Mouse (Mus musculus): ENCODE results near the gene Lsamp. TPM values are rescaled to one million over a fixed set of nuclear protein-coding genes. Genes with fewer than 3 reads are reported as not detected.

Gene Lsamp
- polyA plus RNA-seq, 1 experiment from 2014 or later = 11.8 TPM

GRCm38 (mm10) chr16:41365138-41365537 is 1381.0 kb downstream of the Lsamp start:
- Histone ChIP-seq H3K36me3 (no peaks in the 10 kb centered on the region), H3K4me1 (no peaks in the 10 kb centered on the region), H3K27ac (no peak overlapping the region), H3K27me3 (no peaks in the 10 kb centered on the region), H3K4me3 (no peak overlapping the region), H3K9me3 (no peaks in the 10 kb centered on the region), H3K9ac (no peak overlapping the region), H3K4me2 (no peak overlapping the region)
- no peak for ATAC-seq (ENCODE audit: insufficient number of reproducible peaks, insufficient read depth, low FRiP score, low TSS enrichment, low read depth)
- WGBS = 65% methylated on average over 2 of the region's 2 CpGs

- Histone ChIP-seq H3K27me3 (no peaks in the 10 kb centered on the region), H3K36me3 (no peaks in the 10 kb centered on the region), H3K4me1 (no peaks in the 10 kb centered on the region), H3K4me2 (no peak overlapping the region), H3K27ac (no peak overlapping the region), H3K4me3 (no peak overlapping the region), H3K9me3 (no peaks in the 10 kb centered on the region), H3K9ac (no peak overlapping the region)
- whole genome bisulfite sequencing = 69% methylated on average over 3 of the region's 3 CpGs
- no peak for ATAC-seq (ENCODE audit: insufficient number of reproducible peaks, insufficient read depth, low FRiP score, low TSS enrichment, low read depth)
Measured at GRCm38 (mm10) chr16:41383702-41384101, 1399.5 kb downstream of the Lsamp start.

GRCm38 (mm10) chr16:41384288-41384687 is 1400.1 kb downstream of the Lsamp start:
- Histone ChIP-seq H3K9ac (no peak overlapping the region), H3K27me3 (no peaks in the 10 kb centered on the region), H3K27ac (no peak overlapping the region), H3K4me2 (no peak overlapping the region), H3K9me3 (no peaks in the 10 kb centered on the region), H3K36me3 (no peaks in the 10 kb centered on the region), H3K4me3 (no peak overlapping the region), H3K4me1 (no peaks in the 10 kb centered on the region)
- WGBS = 80% methylated on average over 1 of the region's 1 CpGs
- no peak for ATAC-seq (ENCODE audit: insufficient number of reproducible peaks, insufficient read depth, low FRiP score, low TSS enrichment, low read depth)

- no peak for ATAC-seq (ENCODE audit: insufficient number of reproducible peaks, insufficient read depth, low FRiP score, low TSS enrichment, low read depth)
- WGBS = 61% methylated on average over 7 of the region's 7 CpGs
- H3K4me2 ChIP-seq = no peak overlapping the region
Measured at GRCm38 (mm10) chr16:41408850-41409249, 1424.7 kb downstream of the Lsamp start.

GRCm38 (mm10) chr16:41410671-41411070 is 1426.5 kb downstream of the Lsamp start:
- Histone ChIP-seq H3K4me1 (no peaks in the 10 kb centered on the region), H3K9me3 (no peaks in the 10 kb centered on the region), H3K36me3 (no peaks in the 10 kb centered on the region), H3K4me3 (no peak overlapping the region), H3K27me3 (no peaks in the 10 kb centered on the region), H3K9ac (no peak overlapping the region), H3K4me2 (no peak overlapping the region), H3K27ac (no peak overlapping the region)
- no peak for ATAC-seq (ENCODE audit: insufficient number of reproducible peaks, insufficient read depth, low FRiP score, low TSS enrichment, low read depth)
- 87% methylated on average over 3 of the region's 3 CpGs for WGBS

More at GRCm38 (mm10) chr16:41408850-41409249, 1424.7 kb downstream of the Lsamp start:
- no peak overlapping the region for H3K27ac ChIP-seq
- H3K36me3 ChIP-seq = no peaks in the 10 kb centered on the region
- H3K27me3 ChIP-seq = no peaks in the 10 kb centered on the region
- no peak overlapping the region for H3K4me3 ChIP-seq
- H3K9me3 ChIP-seq = no peaks in the 10 kb centered on the region
- H3K4me1 ChIP-seq = no peaks in the 10 kb centered on the region
- H3K9ac ChIP-seq = no peak overlapping the region

- Histone ChIP-seq H3K36me3 (no peaks in the 10 kb centered on the region), H3K27ac (no peak overlapping the region), H3K27me3 (no peaks in the 10 kb centered on the region), H3K4me1 (no peaks in the 10 kb centered on the region), H3K4me3 (no peak overlapping the region), H3K4me2 (no peak overlapping the region), H3K9ac (no peak overlapping the region), H3K9me3 (no peaks in the 10 kb centered on the region)
- no peak for ATAC-seq (ENCODE audit: insufficient number of reproducible peaks, insufficient read depth, low FRiP score, low TSS enrichment, low read depth)
- 75% methylated on average over 5 of the region's 5 CpGs for WGBS
Measured at GRCm38 (mm10) chr16:41417363-41417762, 1433.2 kb downstream of the Lsamp start.

- no peak for ATAC-seq (ENCODE audit: insufficient number of reproducible peaks, insufficient read depth, low FRiP score, low TSS enrichment, low read depth)
- no peaks in the 10 kb centered on the region for H3K9me3 ChIP-seq
Measured at GRCm38 (mm10) chr16:41467391-41467790, 1483.2 kb downstream of the Lsamp start.

GRCm38 (mm10) chr16:41478694-41479093 is 1494.5 kb downstream of the Lsamp start:
- no peaks in the 10 kb centered on the region for H3K9me3 ChIP-seq
- no peak overlapping the region for H3K4me3 ChIP-seq
- H3K4me1 ChIP-seq = no peaks in the 10 kb centered on the region
- H3K36me3 ChIP-seq = no peaks in the 10 kb centered on the region
- no peak overlapping the region for H3K27ac ChIP-seq
- 77% methylated on average over 5 of the region's 5 CpGs for WGBS
- H3K27me3 ChIP-seq = no peaks in the 10 kb centered on the region
- no peak overlapping the region for H3K4me2 ChIP-seq
- no peak overlapping the region for H3K9ac ChIP-seq
- no peak for ATAC-seq (ENCODE audit: insufficient number of reproducible peaks, insufficient read depth, low FRiP score, low TSS enrichment, low read depth)

More at GRCm38 (mm10) chr16:41467391-41467790, 1483.2 kb downstream of the Lsamp start:
- Histone ChIP-seq H3K27me3 (no peaks in the 10 kb centered on the region), H3K9ac (no peak overlapping the region), H3K4me1 (no peaks in the 10 kb centered on the region), H3K4me2 (no peak overlapping the region), H3K36me3 (no peaks in the 10 kb centered on the region), H3K4me3 (no peak overlapping the region), H3K27ac (no peak overlapping the region)
- 81% methylated on average over 2 of the region's 2 CpGs for WGBS

- no peaks in the 10 kb centered on the region for H3K4me1 ChIP-seq
- 79% methylated on average over 1 of the region's 1 CpGs for WGBS
- no peaks in the 10 kb centered on the region for H3K9me3 ChIP-seq
- no peak overlapping the region for H3K9ac ChIP-seq
- ATAC-seq (ENCODE audit: insufficient number of reproducible peaks, insufficient read depth, low FRiP score, low TSS enrichment, low read depth) = no peak
- no peaks in the 10 kb centered on the region for H3K36me3 ChIP-seq
- H3K4me3 ChIP-seq = no peak overlapping the region
- no peak overlapping the region for H3K27ac ChIP-seq
- no peak overlapping the region for H3K4me2 ChIP-seq
- H3K27me3 ChIP-seq = no peaks in the 10 kb centered on the region
Measured at GRCm38 (mm10) chr16:41481832-41482231, 1497.7 kb downstream of the Lsamp start.

GRCm38 (mm10) chr16:41510915-41511552 is 1526.9 kb downstream of the Lsamp start:
- no peaks in the 10 kb centered on the region for H3K36me3 ChIP-seq
- H3K27ac ChIP-seq = no peak overlapping the region
- 60% methylated on average over 6 of the region's 6 CpGs for WGBS
- ATAC-seq (ENCODE audit: insufficient number of reproducible peaks, insufficient read depth, low FRiP score, low TSS enrichment, low read depth) = no peak
- H3K27me3 ChIP-seq = no peaks in the 10 kb centered on the region
- H3K4me3 ChIP-seq = no peak overlapping the region
- no peaks in the 10 kb centered on the region for H3K9me3 ChIP-seq
- no peaks in the 10 kb centered on the region for H3K4me1 ChIP-seq
- H3K9ac ChIP-seq = no peak overlapping the region
- no peak overlapping the region for H3K4me2 ChIP-seq

GRCm38 (mm10) chr16:41521566-41521965 is 1537.4 kb downstream of the Lsamp start:
- Histone ChIP-seq H3K27ac (no peak overlapping the region), H3K4me2 (no peak overlapping the region), H3K4me3 (no peak overlapping the region), H3K9ac (no peak overlapping the region), H3K9me3 (no peaks in the 10 kb centered on the region), H3K4me1 (no peaks in the 10 kb centered on the region), H3K36me3 (no peaks in the 10 kb centered on the region), H3K27me3 (no peaks in the 10 kb centered on the region)
- no peak for ATAC-seq (ENCODE audit: insufficient number of reproducible peaks, insufficient read depth, low FRiP score, low TSS enrichment, low read depth)
- 60% methylated on average over 4 of the region's 4 CpGs for WGBS

GRCm38 (mm10) chr16:41524266-41524665 is 1540.1 kb downstream of the Lsamp start:
- Histone ChIP-seq H3K4me3 (no peak overlapping the region), H3K27ac (no peak overlapping the region), H3K4me1 (no peaks in the 10 kb centered on the region), H3K27me3 (no peaks in the 10 kb centered on the region), H3K9ac (no peak overlapping the region), H3K4me2 (no peak overlapping the region), H3K36me3 (no peaks in the 10 kb centered on the region), H3K9me3 (no peaks in the 10 kb centered on the region)
- WGBS = 67% methylated on average over 10 of the region's 10 CpGs
- no peak for ATAC-seq (ENCODE audit: insufficient number of reproducible peaks, insufficient read depth, low FRiP score, low TSS enrichment, low read depth)

All from embryonic facial prominence, embryonic 13.5 days (tissue).